Mouse (Mus musculus): ENCODE results near the gene Uqcr11. TPM values are rescaled to one million over a fixed set of nuclear protein-coding genes. Genes with fewer than 3 reads are reported as not detected.
A peak's percentile ranks its signal among the peaks of the same experiment; 100 is the strongest.

The Uqcr11 gene
- polyA plus RNA-seq, 1 experiment from 2014 or later, result 804 TPM

GRCm38 (mm10) chr10:80433513-80434232, 27.0 kb upstream of the Uqcr11 start, which contains the start of gene Tcf3:
TSS of gene Tcf3 (minus strand) at chr10:80433647.
- H3K4me2 ChIP-seq (replicated peaks), result peak within 1 kb of the TSS; percentile 62
- H3K4me1 ChIP-seq (replicated peaks; ENCODE audit: control insufficient read depth, insufficient read depth, low read length), result peaks cover 21% of the 10 kb centered on the region
- H3K27me3 ChIP-seq (ENCODE audit: control insufficient read depth, insufficient read depth, low read length), result no peaks in the 10 kb centered on the region
- WGBS, result under 1% methylated on average over 43 of the region's 61 CpGs
- peak within 1 kb of the TSS; percentile 92 for H3K9ac ChIP-seq
- H3K4me3 ChIP-seq (replicated peaks; ENCODE audit: low read length), result peak within 1 kb of the TSS; percentile 92
- H3K36me3 ChIP-seq (replicated peaks; ENCODE audit: control insufficient read depth, insufficient read depth), result peaks cover 24% of the 10 kb centered on the region
- ATAC-seq (ENCODE audit: low FRiP score) (peak; percentile 95), DNase-seq (ENCODE audit: low spot score) (peak; percentile 98)
- peak within 1 kb of the TSS; percentile 93 for H3K27ac ChIP-seq
- H3K9me3 ChIP-seq (ENCODE audit: control insufficient read depth, low read length), result no peaks in the 10 kb centered on the region

DNA sequence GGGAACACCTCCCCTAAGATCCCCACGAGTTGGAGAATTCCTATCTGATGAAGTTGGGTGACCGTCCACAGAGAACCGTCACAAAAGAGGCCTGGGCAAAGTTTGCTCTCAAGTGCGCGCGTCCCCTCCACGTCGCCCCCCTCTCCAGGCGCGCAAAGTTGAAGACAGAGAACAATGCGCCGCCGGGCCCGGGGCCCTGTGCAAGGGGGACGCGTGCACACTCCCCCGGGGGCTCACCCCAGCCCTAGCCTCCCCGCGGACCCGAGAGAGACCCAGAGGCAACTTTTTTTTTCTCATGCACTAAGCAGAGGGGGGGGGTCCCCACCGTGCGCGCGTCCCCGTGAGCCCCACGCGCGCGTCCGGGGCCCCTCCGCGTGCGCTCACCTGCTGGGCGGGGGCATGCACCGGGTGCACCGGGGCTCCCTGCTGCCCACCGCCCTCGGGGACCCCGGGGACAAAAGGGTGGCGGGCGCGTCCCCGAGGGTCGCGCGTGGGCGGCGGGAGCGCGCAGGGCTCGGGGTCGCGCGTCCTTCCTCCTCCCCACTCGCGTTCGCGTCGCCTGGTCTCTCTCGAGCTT, 26.4 kb upstream of the Uqcr11 start:
- H3K36me3 ChIP-seq (replicated peaks; ENCODE audit: control insufficient read depth, insufficient read depth), result peaks cover 31% of the 10 kb centered on the region
- peak overlapping the region; percentile 93 for H3K27ac ChIP-seq
- H3K9me3 ChIP-seq (ENCODE audit: control insufficient read depth, low read length), result no peaks in the 10 kb centered on the region
- H3K27me3 ChIP-seq (ENCODE audit: control insufficient read depth, insufficient read depth, low read length), result no peaks in the 10 kb centered on the region
- H3K4me2 ChIP-seq (replicated peaks), result peak overlapping the region; percentile 62
- 2% methylated on average over 50 of the region's 60 CpGs for WGBS
- peaks cover 21% of the 10 kb centered on the region for H3K4me1 ChIP-seq (replicated peaks; ENCODE audit: control insufficient read depth, insufficient read depth, low read length)
- ATAC-seq (ENCODE audit: low FRiP score), result no peak
- DNase-seq (ENCODE audit: low spot score), result no peak
- peak overlapping the region; percentile 92 for H3K4me3 ChIP-seq (replicated peaks; ENCODE audit: low read length)
- H3K9ac ChIP-seq, result peak overlapping the region; percentile 92

DNA sequence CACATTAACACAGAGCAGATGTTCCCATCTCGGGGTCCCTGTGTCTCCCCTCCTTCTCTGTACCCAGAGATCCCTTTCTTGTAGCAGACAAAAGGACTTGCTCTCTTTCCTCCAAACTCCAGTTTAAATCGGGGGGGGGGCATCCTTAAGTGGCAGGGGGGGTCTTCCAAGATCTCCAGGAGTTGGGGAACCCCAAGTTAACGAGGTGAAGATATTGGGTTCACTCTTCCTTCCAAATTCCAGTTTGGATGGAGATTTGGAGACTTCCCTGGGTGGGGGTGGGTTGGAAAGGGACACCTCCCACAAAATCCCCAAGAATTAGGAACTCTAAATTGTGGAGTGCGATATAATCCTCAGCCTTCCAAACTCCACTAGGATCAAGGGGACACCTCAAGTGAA, 25.8 kb upstream of the Uqcr11 start:
- H3K4me3 ChIP-seq (replicated peaks; ENCODE audit: low read length), result peak overlapping the region; percentile 92
- no peak for DNase-seq (ENCODE audit: low spot score)
- no peaks in the 10 kb centered on the region for H3K9me3 ChIP-seq (ENCODE audit: control insufficient read depth, low read length)
- ATAC-seq (ENCODE audit: low FRiP score), result no peak
- WGBS, result 2% methylated on average over 4 of the region's 4 CpGs
- H3K9ac ChIP-seq, result peak overlapping the region; percentile 92
- peak overlapping the region; percentile 53; the same call in 1 of the 2 replicates for H3K27ac ChIP-seq
- H3K27me3 ChIP-seq (ENCODE audit: control insufficient read depth, insufficient read depth, low read length), result no peaks in the 10 kb centered on the region
- H3K4me2 ChIP-seq (replicated peaks), result peak overlapping the region; percentile 62
- peaks cover 21% of the 10 kb centered on the region for H3K4me1 ChIP-seq (replicated peaks; ENCODE audit: control insufficient read depth, insufficient read depth, low read length)
- peaks cover 37% of the 10 kb centered on the region for H3K36me3 ChIP-seq (replicated peaks; ENCODE audit: control insufficient read depth, insufficient read depth)

DNA sequence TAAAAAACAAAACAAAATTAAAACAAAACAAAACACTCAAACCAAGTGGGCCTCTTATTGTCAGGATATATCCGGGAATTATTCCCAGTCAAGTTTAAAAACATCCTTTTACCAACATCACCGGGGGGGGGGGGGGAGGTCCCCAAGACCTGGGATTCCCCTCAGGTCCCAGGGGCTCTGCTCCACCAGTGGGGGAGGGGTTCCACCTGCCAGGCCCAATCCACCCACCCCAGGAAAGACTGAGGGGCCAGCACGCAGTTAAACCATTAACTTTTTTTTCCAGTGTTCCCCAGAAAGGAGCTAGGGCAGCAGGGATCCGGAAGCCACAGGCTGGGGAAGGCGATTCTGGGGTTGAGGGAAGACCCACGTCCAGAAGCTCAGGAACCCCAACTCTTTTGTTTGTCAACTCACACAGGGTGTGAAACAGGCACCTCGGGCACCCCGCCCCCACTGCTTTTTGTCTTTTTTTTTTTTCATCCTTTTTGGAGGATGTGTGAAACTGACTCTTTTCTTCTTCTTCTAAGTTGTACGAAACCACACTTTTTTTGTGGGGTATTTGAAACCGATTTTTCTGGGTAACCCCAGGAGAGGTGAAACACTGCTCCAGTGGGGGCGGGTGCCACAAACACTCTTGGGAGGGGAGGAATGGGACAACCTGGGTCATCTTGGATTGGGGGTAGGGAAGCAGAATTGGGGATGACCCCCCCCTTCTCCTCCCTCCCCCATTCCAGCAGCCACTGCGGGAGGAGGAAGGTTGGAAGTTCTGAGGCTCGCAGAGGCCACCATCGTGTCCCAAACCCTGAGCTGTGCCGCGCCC, 25.1 kb upstream of the Uqcr11 start:
- H3K9ac ChIP-seq, result peak overlapping the region; percentile 92
- H3K4me3 ChIP-seq (replicated peaks; ENCODE audit: low read length), result peak overlapping the region; percentile 92
- H3K27ac ChIP-seq, result peak overlapping the region; percentile 53
- no peaks in the 10 kb centered on the region for H3K9me3 ChIP-seq (ENCODE audit: control insufficient read depth, low read length)
- ATAC-seq (ENCODE audit: low FRiP score), result no peak
- peak overlapping the region; percentile 62 for H3K4me2 ChIP-seq (replicated peaks)
- peaks cover 43% of the 10 kb centered on the region for H3K36me3 ChIP-seq (replicated peaks; ENCODE audit: control insufficient read depth, insufficient read depth)
- no peak for DNase-seq (ENCODE audit: low spot score)
- no peaks in the 10 kb centered on the region for H3K27me3 ChIP-seq (ENCODE audit: control insufficient read depth, insufficient read depth, low read length)
- 21% methylated on average over 15 of the region's 16 CpGs for WGBS
- H3K4me1 ChIP-seq (replicated peaks; ENCODE audit: control insufficient read depth, insufficient read depth, low read length), result peaks cover 21% of the 10 kb centered on the region

DNA sequence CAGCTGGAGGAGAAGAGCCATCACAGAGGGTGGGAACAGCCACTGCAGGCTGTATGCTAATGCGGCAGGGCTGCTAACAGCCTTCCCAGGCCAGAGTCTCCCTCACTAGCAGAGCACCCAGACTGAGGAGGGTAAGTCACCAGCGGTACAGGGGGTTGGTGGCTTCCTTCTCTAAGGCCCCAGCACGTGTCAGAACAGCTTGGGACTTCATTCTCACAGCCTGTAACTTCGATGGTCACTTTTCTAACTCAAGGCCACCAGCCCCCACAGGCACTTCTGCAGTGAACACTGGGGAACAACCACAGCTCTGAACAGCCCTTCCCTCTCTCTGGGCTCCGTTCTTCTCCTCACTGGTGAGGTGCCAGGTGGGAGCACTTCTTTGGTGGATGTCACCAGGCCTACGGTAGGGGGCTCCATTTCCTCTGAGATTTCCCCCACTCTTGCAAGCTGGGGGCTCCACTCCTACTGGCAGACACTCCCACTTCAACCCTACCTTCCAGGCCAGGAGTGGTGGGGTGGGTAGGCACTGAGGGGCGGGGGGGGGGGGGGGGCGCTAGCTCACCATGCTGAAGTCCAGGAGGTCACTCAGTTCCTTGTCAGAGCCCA, 23.8 kb upstream of the Uqcr11 start:
- DNase-seq (ENCODE audit: low spot score) (no peak), ATAC-seq (ENCODE audit: low FRiP score) (no peak)
- WGBS, result 71% methylated on average over 7 of the region's 8 CpGs
- Histone ChIP-seq H3K4me2 (replicated peaks) (peak overlapping the region; percentile 62; the same call in 1 of the 2 replicates), H3K9ac (no peak overlapping the region), H3K27me3 (ENCODE audit: control insufficient read depth, insufficient read depth, low read length) (no peaks in the 10 kb centered on the region), H3K36me3 (replicated peaks; ENCODE audit: control insufficient read depth, insufficient read depth) (peaks cover 56% of the 10 kb centered on the region), H3K9me3 (ENCODE audit: control insufficient read depth, low read length) (no peaks in the 10 kb centered on the region), H3K4me1 (replicated peaks; ENCODE audit: control insufficient read depth, insufficient read depth, low read length) (peaks cover 21% of the 10 kb centered on the region), H3K4me3 (replicated peaks; ENCODE audit: low read length) (no peak overlapping the region), H3K27ac (no peak overlapping the region)

GRCm38 (mm10) chr10:80429800-80430199, 23.2 kb upstream of the Uqcr11 start:
- H3K4me1 ChIP-seq (replicated peaks; ENCODE audit: control insufficient read depth, insufficient read depth, low read length), result peaks cover 21% of the 10 kb centered on the region
- WGBS, result 83% methylated on average over 8 of the region's 8 CpGs
- no peak overlapping the region for H3K9ac ChIP-seq
- H3K36me3 ChIP-seq (replicated peaks; ENCODE audit: control insufficient read depth, insufficient read depth), result peaks cover 62% of the 10 kb centered on the region
- no peak overlapping the region for H3K27ac ChIP-seq
- no peaks in the 10 kb centered on the region for H3K27me3 ChIP-seq (ENCODE audit: control insufficient read depth, insufficient read depth, low read length)
- H3K4me3 ChIP-seq (replicated peaks; ENCODE audit: low read length), result no peak overlapping the region
- no peak overlapping the region for H3K4me2 ChIP-seq (replicated peaks)
- ATAC-seq (ENCODE audit: low FRiP score), result no peak
- H3K9me3 ChIP-seq (ENCODE audit: control insufficient read depth, low read length), result no peaks in the 10 kb centered on the region
- no peak for DNase-seq (ENCODE audit: low spot score)

DNA sequence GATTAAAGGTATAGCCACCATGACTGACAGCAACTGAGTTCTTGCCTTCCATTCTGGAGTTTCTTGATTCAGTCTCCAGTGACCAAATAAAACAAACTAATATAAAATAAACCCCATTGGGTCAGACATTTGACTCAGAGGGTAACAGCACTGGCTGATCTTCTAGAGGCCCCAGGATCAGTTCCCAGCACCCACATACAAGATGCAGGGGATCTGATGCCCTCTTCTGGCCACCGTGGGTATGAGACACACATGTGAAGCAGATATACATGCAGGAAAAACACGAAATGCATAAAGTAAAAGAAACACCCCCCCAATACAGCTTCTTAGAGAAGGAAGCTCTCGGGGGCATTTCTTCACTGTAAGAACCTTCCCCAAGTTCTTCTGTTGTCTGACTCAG, 18.4 kb upstream of the Uqcr11 start:
- H3K36me3 ChIP-seq (replicated peaks; ENCODE audit: control insufficient read depth, insufficient read depth), result peaks cover 78% of the 10 kb centered on the region
- ATAC-seq (ENCODE audit: low FRiP score) (no peak), DNase-seq (ENCODE audit: low spot score) (no peak)
- no peak overlapping the region for H3K4me2 ChIP-seq (replicated peaks)
- no peaks in the 10 kb centered on the region for H3K27me3 ChIP-seq (ENCODE audit: control insufficient read depth, insufficient read depth, low read length)
- 94% methylated on average over 3 of the region's 3 CpGs for WGBS
- no peak overlapping the region for H3K4me3 ChIP-seq (replicated peaks; ENCODE audit: low read length)
- no peak overlapping the region for H3K27ac ChIP-seq
- no peaks in the 10 kb centered on the region for H3K9me3 ChIP-seq (ENCODE audit: control insufficient read depth, low read length)
- peaks cover 14% of the 10 kb centered on the region; the same call in 1 of the 2 replicates for H3K4me1 ChIP-seq (replicated peaks; ENCODE audit: control insufficient read depth, insufficient read depth, low read length)
- no peak overlapping the region for H3K9ac ChIP-seq

GRCm38 (mm10) chr10:80423562-80423961, 16.9 kb upstream of the Uqcr11 start:
- H3K4me2 ChIP-seq (replicated peaks), result no peak overlapping the region
- H3K27me3 ChIP-seq (ENCODE audit: control insufficient read depth, insufficient read depth, low read length), result no peaks in the 10 kb centered on the region
- H3K4me3 ChIP-seq (replicated peaks; ENCODE audit: low read length), result no peak overlapping the region
- ATAC-seq (ENCODE audit: low FRiP score) (no peak), DNase-seq (ENCODE audit: low spot score) (no peak)
- H3K27ac ChIP-seq, result peak overlapping the region; percentile 80
- peaks cover 22% of the 10 kb centered on the region; the same call in 1 of the 2 replicates for H3K4me1 ChIP-seq (replicated peaks; ENCODE audit: control insufficient read depth, insufficient read depth, low read length)
- no peak overlapping the region for H3K9ac ChIP-seq
- no peaks in the 10 kb centered on the region for H3K9me3 ChIP-seq (ENCODE audit: control insufficient read depth, low read length)
- H3K36me3 ChIP-seq (replicated peaks; ENCODE audit: control insufficient read depth, insufficient read depth), result peaks cover 78% of the 10 kb centered on the region
- WGBS, result 43% methylated on average over 4 of the region's 4 CpGs
